Mouse (Mus musculus) kidney, adult 11 months (tissue): Measurements from ENCODE around the gene Tcf7l2.

Experiments
- DNase-seq: peaks from one replicate; pipeline ENCODE4 v3.0.0; 2022

Tcf7l2 gene

GRCm38 (mm10) chr19:55741439-55741928 is at the start of gene Tcf7l2:
Gene Tcf7l2, plus strand, starts transcription at chr19:55741820.
- peak; percentile 90 for DNase-seq

DNA sequence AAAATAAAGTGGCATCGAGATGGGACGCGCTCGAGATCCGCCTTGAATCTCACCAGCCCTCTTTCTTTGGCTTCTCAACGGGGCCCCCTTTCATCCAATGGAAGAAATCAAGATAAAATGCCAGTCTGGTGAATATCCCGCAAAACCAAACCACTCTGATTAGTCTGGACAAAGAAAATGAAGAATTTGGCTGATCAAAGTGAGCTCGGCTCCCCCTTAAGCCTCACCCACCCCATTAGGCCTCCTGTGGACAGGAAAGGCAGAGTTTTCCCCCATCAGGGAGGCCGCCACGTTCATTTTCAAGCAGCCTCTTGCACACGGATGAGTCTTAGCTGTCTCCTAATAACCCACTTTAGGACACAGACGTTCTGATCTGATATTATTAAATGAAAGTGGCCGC is 47.0 kb upstream of the Tcf7l2 start:
- DNase-seq: no peak

DNA sequence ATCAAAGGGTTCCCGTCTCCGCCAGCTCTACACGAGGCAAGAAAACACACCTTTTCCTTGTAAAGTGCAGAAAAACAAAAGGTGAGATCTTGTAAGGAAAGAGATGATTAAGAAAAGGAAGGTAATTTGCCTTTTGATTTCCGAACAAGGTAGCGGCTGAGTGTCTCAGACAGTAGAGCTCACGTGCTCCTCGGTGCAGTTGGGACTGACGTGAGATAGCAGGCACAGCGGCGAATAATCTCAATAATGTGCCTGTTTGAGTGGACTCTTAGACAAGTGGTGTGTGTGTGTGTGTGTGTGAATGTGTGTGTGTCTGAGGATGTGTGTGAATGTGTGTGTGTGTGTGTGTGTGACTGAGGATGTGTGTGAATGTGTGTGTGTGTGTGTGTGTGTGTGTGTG is 46.2 kb upstream of the Tcf7l2 start:
- no peak for DNase-seq

DNA sequence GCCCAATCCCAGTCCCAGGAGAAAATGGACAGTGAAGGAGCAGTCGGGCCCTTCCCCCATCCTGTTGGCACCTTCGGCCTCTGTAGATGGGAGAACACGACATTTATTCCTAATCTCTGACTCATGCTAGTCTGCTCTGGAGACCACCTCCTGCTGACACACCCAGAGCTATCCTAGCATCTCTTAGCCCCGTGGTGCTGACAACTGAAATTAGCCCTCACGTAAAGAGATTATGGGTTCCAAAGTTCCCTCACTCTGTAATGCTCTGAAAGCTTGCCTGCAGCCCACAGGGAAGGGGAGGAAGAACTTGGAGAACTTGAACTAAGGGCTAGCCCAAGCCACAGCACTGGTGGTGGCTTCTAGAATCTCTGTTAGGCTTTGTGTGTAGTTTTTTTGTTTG is 42.7 kb upstream of the Tcf7l2 start:
- DNase-seq: no peak

DNA sequence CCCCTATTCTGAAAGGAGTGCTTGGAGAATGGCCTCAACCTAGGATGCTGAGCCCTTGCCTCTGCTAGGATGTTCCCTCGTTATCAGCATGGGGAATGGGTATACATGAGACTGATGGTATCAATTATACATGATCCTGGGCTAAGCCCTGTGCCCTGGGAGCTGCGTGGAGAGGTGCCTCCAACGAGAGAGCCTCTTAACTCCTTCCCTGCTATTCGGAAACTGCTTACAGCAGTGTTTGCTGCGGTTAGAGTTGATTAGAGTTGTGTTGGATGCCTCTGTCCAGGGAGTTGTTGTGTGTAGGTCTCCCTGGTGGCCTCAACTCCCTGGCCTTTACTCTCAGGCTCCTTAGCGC is 41.4 kb upstream of the Tcf7l2 start:
- no peak for DNase-seq

DNA sequence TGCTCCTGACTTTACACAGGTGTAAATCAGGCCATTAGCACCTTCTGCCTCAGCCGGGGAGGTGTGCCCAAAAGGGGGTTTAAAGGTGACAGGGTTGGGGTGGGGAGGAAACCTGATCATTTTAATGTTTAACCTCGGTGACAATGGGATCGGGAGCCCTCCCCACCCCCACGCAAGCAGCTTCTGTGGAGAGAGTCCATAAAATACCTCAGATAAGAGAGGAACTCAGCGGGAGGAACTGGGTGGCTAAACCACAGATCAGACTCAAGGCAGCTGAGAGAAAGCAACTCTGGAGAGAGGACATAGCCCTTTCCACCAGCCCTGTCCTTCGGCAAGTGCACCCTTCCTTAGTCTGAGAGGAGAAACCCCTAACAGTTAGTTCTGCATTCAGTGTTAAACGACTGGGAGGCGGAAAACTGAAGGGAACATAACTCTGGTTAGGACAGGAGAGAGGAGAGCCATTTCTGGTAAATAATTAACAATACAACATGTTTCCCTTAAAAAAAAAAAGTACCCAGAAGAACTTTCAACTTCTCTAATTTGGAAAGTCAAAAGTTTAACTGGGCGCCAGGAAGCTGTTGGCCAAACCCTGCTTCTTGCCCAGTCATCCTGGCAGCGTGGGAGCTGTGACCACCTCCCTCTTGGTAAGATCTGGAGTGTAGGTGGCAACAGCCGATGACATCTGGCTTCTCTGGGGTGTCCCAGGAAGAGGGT is 40.9 kb upstream of the Tcf7l2 start:
- DNase-seq: peak; percentile 80

DNA sequence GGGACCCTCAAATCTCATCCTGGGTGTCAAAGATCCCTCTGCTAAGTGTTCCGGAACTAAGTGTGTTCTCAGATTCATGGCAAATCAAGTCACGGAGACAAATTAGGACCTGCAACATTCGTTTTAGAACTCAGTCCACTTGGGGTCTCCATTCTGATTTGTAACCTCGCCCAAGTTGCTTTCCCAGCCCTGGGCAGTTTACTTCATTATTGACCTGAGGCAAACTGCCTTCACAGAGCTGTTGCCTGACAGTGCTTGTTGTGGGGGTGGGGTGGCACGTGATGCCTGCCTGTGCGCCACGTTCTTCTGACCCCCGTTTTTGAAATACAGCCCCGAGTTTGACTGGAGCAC is 40.4 kb upstream of the Tcf7l2 start:
- no peak for DNase-seq

GRCm38 (mm10) chr19:55702081-55702480 is 39.5 kb upstream of the Tcf7l2 start:
- no peak for DNase-seq

DNA sequence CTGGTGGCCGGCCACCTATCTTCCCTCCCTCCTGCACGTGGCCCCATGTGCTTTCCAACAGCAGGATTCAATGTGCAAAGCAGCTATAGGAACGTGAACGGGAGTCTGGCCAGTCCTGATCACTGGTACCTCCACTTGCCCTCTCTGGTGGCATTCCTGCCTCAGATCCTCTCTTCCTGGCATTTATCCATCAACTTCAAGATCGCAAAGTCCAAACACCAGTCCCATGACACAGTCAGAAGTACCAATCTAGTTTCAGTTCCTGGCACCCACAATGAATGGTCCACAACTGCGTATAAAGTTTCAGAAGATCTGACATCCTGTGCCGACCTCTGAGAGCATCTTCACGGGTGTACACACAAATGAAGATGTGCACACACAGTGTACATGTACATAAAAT is 38.9 kb upstream of the Tcf7l2 start:
- peak; percentile 53 for DNase-seq

DNA sequence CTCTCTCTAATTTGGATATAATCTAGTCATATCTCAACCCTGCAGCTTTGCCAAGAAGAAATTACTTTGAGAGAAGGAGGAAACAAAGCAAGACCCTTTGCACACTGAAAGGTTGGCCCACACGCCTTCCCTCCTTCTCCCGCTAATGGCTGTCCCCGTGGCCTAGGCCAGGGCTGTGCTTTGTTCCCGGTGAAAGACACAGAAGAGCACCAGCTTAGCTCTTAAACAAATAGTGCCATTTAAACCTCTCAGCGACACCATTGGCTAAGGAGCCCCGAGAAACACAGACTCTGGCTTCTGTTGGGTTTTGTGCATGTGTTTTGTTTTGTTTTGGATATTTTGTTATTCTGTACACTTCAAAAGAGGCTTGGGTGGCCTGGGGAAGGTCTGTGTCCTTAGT is 37.5 kb upstream of the Tcf7l2 start:
- no peak for DNase-seq

DNA sequence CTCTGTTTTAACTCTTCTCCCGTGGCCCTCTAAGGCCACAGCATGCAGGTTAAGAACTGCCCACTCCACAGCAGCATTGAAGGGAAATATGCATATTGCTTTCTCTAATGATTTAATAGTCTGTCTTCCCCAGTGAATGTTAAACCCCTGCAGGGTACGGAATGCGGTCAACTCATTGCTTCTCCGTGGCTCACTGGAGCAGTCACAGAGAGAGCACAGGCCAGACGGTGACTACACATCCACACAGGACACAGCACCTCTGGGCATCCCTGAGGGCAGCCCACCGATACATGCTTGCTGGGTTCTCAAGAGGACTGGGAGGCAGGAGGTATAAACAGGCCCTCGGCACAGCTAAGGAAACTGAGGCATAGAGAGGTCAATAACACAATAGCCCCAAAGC is 35.3 kb upstream of the Tcf7l2 start:
- peak; percentile 25 for DNase-seq

- no peak for DNase-seq
Observed at GRCm38 (mm10) chr19:55706806-55707205, 34.8 kb upstream of the Tcf7l2 start.

- no peak for DNase-seq
Observed at GRCm38 (mm10) chr19:55708031-55708554, 33.5 kb upstream of the Tcf7l2 start.

DNA sequence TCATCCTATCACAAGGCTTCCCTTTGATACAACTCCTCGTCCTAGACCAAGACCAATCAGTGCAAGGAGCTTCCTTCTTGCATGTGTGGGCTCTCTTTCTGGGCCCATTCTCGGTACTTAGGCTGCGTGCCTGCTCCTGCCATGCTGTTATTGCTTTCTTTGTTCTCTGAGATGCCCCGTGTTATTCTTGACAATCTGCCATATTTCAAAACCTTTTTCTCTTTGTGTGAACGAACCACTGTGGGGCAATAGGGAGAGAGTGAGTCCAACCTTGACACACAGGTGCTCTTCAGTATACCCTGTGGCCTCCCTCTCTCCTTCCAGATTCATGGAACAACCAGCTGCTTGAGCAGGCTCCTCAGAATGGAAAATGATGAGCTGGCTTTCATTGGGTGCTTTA is 30.8 kb upstream of the Tcf7l2 start:
- no peak for DNase-seq

DNA sequence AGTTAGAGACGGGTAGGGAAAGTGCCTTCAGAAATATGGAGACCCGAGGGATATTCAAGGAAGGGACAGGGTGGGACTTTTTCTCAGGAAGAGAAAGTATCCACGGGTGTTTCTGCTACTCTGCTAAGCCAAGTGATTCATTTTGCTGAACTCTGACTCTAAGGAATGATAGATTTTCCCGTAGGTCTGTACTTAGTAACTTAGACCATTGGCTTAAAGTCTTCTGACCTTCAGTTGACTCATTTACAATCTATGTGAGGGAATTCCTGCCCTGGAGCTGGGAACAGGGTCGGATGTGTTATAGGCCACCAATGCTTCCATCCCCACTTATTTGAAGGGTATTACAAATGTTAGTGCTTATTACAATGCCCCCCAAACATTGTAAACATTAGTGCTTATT is 29.9 kb upstream of the Tcf7l2 start:
- DNase-seq: no peak

DNA sequence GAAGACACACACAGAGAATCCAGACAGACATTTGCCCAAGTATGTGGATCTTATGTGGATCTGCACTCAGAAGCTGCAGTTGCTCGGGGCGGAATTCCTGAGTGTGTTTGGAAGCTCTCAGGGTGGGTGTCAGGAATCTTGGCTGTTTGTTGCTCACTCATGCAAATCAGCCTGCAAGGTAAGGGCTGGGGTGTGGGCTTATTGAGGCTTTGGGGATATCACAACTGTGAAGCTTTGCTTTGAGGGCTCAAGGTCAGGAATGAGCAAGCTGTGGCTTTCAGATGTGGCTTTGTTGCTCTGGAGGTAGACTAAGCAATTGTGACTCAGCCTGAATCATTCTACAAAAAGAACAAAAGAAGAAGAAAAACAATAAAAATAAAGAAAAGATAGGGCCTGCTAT is 28.9 kb upstream of the Tcf7l2 start:
- no peak for DNase-seq

DNA sequence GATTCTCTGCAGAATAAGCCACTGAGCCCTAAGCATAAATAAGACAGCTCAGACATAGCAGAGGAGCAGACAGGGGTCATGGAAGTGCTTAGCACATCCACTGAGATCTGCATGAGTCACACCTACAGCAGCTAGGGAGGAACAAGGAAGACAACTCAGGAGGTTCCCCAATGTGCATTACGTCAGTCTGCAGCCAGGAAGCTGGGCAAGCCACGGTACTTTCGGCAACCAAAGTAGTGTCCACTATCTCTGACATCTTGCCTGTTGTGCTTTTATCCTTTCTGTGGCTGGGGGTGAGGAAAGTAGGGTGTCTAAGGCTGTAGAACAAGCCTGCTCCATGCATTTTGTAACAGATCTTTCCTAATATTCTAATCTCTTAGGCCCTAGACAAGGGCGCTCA is 27.6 kb upstream of the Tcf7l2 start:
- DNase-seq: no peak

DNA sequence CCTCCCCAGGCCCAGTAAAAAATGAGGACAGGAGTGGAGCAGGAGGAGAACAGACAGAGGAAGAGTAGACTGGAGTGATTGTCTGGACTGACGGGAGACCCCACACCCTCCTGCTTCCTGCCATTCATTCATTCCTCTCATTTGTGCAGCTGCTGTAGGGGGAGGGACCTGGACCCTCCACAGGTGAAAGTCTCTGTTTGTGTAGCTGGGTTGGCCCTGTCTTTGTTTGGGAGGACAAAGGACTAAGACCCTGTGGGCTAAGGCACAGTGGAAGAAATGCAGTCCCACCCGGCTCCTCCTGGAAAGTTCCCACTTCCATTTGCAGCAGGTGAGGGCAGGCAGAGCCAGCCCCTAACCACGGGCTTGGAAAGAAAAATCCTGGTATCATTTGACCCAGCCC is 27.0 kb upstream of the Tcf7l2 start:
- no peak for DNase-seq

DNA sequence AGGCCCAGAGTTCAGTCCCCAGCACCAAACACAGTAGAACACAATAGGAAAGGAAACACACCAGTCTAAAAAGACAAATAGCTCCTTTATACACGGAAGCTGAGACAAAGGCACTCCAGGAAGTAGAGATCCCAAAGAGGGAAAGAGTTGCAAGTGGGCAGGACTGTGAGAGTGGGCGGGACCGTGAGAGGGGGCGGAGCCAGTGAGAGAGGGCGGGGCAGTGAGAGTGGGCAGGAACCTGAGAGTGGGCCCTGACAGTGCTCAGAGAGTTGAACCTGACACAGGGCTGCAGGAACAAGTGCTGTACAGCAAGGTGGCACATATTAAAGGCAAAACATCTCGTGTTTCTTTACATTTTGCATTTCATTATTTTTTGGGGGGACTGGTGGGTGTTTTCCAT is 22.5 kb upstream of the Tcf7l2 start:
- no peak for DNase-seq

- no peak for DNase-seq
Observed at GRCm38 (mm10) chr19:55719524-55720408, 21.9 kb upstream of the Tcf7l2 start.

DNA sequence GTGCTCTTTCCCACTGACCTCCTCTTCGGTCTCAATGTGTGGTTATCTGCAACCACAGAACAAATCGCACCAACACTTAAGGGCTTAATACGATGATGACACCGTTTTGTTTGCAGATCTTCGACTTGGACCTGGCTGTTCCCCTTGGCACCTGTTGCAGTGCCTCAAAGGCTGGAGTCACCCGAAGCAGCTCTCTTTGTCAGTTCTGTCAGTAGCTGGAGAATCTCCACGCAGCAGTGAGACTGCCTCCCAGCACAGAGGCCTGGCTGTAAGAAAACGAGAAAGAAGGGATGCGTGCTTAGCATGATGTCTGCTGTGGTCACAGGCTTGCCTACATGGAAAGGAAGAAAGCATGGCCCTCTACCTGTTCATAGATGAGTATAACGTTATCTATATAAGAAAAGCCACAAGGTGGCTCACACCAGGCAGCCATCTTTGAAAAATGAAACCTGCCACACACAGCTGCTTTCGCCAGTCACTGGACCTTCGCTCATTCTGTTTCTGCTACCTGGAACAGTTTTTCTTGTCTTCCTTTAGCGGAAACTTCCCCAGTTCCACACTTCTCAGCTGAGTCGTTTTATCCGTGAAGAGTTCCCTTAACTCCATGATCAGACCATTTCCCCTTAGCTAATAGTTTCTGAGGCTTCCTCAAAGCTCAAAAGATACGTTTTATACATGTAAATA is 21.1 kb upstream of the Tcf7l2 start:
- no peak for DNase-seq

DNA sequence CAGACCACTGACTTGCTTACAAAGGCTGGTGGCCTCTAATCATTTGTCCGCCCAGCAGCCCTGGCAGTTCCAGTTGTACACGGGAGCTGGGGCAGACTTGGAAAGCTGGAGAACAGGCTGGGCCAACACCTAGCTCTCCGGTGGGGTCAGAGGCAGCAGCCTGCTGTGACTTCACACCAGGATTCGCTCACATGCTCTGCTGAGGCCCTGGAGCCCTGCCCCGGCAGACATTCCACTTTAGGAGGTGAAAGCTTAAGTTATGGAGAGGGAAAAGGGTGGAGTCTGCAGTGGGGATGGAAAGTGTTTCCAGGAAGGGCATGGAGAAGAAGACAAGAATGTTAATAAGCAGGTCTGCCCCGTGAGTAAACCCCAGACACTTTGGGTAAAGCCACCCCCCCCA is 19.2 kb upstream of the Tcf7l2 start:
- DNase-seq: no peak

- no peak for DNase-seq
Observed at GRCm38 (mm10) chr19:55729376-55729775, 12.2 kb upstream of the Tcf7l2 start.

- no peak for DNase-seq
Observed at GRCm38 (mm10) chr19:55732499-55732898, 9.1 kb upstream of the Tcf7l2 start.
